Mouse (Mus musculus): Measurements from ENCODE around the gene Gm20896.
"Not testable (repeated sequence)": the region's sequence is repeated elsewhere in the genome, so short reads cannot be mapped to it uniquely, and the experiment has no call there.

Gm20896 gene

GRCm38 (mm10) chrY:35921426-35921825 lies at the start of gene Gm20896:
Gm20896 (minus strand) TSS chrY:35921526.
- DNase-seq (ENCODE audit: low spot score), result not testable (repeated sequence)

Measured in embryo, embryonic 10 days (tissue).